Mouse (Mus musculus) limb, embryonic 14.5 days (tissue): ENCODE measurements around the gene Tll2. TPM values are rescaled to one million over a fixed set of nuclear protein-coding genes. Genes with fewer than 3 reads are reported as not detected.
A peak's percentile ranks its signal among the peaks of the same experiment; 100 is the strongest.

ENCODE experiments used
- ATAC-seq: fragments of 200-750 bp; cut with Nextera tagmentation; 2 replicates; pipeline ENCODE4 v1.8.0; 2017; ENCODE audit warnings: low read depth, moderate number of reproducible peaks, moderate TSS enrichment; ENCODE audit not compliant: low FRiP score
- DNase-seq: peaks from one replicate; pipeline ENCODE4 v3.0.0-alpha.2; 2015; ENCODE audit warnings: low spot score
- H3K27ac ChIP-seq: fragments of 300-500 bp; sonication (generic); replicated peaks from 2 replicates; pipeline ENCODE4 v1.5.1; 2014; ENCODE audit warnings: low read depth, mild to moderate bottlenecking, low read length, moderate library complexity, mixed read lengths
- H3K27me3 ChIP-seq: fragments of 300-500 bp; sonication (generic); 2 replicates; pipeline ENCODE4 v1.6.1; 2014; ENCODE audit warnings: low read length, mixed read lengths; ENCODE audit not compliant: control insufficient read depth, insufficient read depth
- H3K36me3 ChIP-seq: fragments of 300-500 bp; sonication (generic); 2 replicates; pipeline ENCODE4 v1.6.1; 2014; ENCODE audit warnings: mild to moderate bottlenecking, low read length, moderate library complexity, mixed read lengths; ENCODE audit not compliant: control insufficient read depth, insufficient read depth
- H3K4me1 ChIP-seq: fragments of 300-500 bp; sonication (generic); 2 replicates; pipeline ENCODE4 v1.6.1; 2014; ENCODE audit warnings: antibody characterized with exemption, low read length, mixed read lengths; ENCODE audit not compliant: control insufficient read depth, insufficient read depth
- H3K4me2 ChIP-seq: fragments of 300-500 bp; sonication (generic); replicated peaks from 2 replicates; pipeline ENCODE4 v1.6.1; 2014; ENCODE audit warnings: low read depth, mild to moderate bottlenecking, low read length, moderate library complexity; ENCODE audit not compliant: severe bottlenecking
- H3K4me3 ChIP-seq: fragments of 300-500 bp; sonication (generic); replicated peaks from 2 replicates; pipeline ENCODE4 v1.5.1; 2014; ENCODE audit warnings: low read length
- H3K9ac ChIP-seq: fragments of 300-500 bp; sonication (generic); 2 replicates; pipeline ENCODE4 v1.6.1; 2014; ENCODE audit warnings: mild to moderate bottlenecking, low read depth, low read length, moderate library complexity; ENCODE audit not compliant: severe bottlenecking
- H3K9me3 ChIP-seq: fragments of 300-500 bp; sonication (generic); 2 replicates; pipeline ENCODE4 v1.6.1; 2016; ENCODE audit warnings: low read length; ENCODE audit not compliant: control insufficient read depth
- POLR2A ChIP-seq: fragments of 200-500 bp; IDR thresholded peaks from 2 replicates; pipeline ENCODE4 v1.8.0; 2012; ENCODE audit warnings: inconsistent platforms, mild to moderate bottlenecking, moderate library complexity, borderline replicate concordance; ENCODE audit not compliant: insufficient read depth, insufficient read length; ENCODE audit errors: extremely low read depth
- WGBS: fragments of 180-500 bp; shearing (Covaris S2); extraction: QIAGEN DNeasy Blood & Tissue Kit; methylation state at CpG from one replicate; pipeline ENCODE4 v1.1.7; 2014; 5-methylcytosine and 5-hydroxymethylcytosine counted together
- polyA plus RNA-seq, 2 experiments: library from polyadenylated mRNA; depleted of rRNA in 1 of 2; stranded (reverse) in 1 of 2; unstranded in 1 of 2; fragments of >200 nt; fragmentation: Nextera tagmentation in 1 of 2; extraction: Ambion mirVana in 1 of 2; gene quantifications; 2 replicates each; pipeline versions ENCODE4 v1.2.1 to v1.2.3; 2012 to 2014

The Tll2 gene
- polyA plus RNA-seq, 2 experiments, result 1.0 to 1.7 TPM

DNA sequence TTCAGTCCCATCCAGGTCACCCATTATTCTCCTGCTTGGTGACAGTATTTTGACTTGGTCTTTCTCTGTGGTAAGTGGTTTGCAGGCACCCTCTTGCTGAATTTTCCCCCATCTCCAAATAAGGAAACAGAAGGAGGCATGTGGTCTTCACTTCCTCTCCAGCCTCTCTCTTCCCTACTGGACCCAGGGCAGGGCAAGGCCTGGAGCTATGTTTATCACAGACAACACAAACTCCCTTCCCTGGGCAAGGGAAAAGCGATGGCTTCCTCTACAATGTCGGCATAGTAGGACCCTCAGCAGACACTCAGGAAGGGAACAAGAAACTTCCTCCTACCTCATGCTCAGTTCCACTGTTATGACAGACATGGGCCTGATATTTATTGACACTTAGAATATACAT, 114.7 kb downstream of the Tll2 start:
- no peak for TF ChIP-seq POLR2A
- 69% methylated on average over 2 of the region's 2 CpGs for WGBS
- Histone ChIP-seq H3K4me2 (no peak overlapping the region), H3K36me3 (no peaks in the 10 kb centered on the region), H3K27me3 (0 out of 2 replicates have a peak, but pooled peaks cover 3% of the 10 kb centered on the region), H3K27ac (no peak overlapping the region), H3K4me1 (no peaks in the 10 kb centered on the region), H3K9me3 (no peaks in the 10 kb centered on the region), H3K9ac (no peak overlapping the region), H3K4me3 (no peak overlapping the region)
- no peak for DNase-seq
- no peak for ATAC-seq

DNA sequence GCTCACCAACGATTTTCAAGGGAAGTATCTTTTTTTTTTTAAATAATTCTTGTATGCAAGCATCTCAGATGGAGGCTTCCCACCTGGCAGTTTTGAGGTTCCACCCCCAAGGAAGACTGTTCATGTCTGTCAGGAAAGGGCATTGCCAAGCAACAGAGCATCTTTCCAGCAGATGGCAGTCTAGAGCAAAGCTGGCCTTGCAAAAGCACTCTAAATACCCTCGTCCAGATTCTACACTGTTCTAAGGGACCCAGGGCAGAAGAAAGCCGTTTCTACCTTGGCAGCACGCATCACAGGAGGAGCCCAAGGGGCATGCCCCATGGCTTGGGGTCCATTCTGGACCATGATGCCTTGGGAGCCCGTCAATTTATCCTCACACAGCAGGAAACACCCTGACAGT, 116.8 kb downstream of the Tll2 start:
- H3K4me3 ChIP-seq, result no peak overlapping the region
- H3K4me2 ChIP-seq, result no peak overlapping the region
- TF ChIP-seq POLR2A, result no peak
- DNase-seq (peak; percentile 76), ATAC-seq (peak; percentile 34; the same call in 1 of the 2 replicates)
- 10% methylated on average over 5 of the region's 5 CpGs for WGBS
- no peak overlapping the region for H3K9ac ChIP-seq
- no peaks in the 10 kb centered on the region for H3K4me1 ChIP-seq
- H3K9me3 ChIP-seq, result no peaks in the 10 kb centered on the region
- 0 out of 2 replicates have a peak, but pooled peaks cover 3% of the 10 kb centered on the region for H3K27me3 ChIP-seq
- H3K27ac ChIP-seq, result no peak overlapping the region
- H3K36me3 ChIP-seq, result no peaks in the 10 kb centered on the region

DNA sequence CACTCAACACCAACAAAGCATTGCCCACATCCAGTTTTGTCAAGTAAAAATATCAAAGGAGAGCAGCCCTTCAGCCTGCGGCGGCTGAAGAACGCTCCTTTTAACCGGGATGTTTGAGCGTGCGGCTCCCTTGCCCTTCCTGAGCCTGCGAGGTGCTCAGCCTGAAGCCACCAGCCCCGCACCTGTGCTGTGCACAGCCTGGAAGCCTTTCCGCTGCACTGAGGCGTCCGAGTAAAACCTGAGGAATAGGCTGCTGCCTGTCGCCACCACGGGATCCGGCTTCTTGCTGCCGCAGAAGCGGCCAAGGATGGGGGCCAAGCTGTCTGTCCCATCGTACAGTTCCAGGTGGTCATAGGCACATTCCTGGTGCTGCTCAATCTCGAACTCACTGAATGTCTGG, 118.1 kb downstream of the Tll2 start:
- no peak for TF ChIP-seq POLR2A
- Histone ChIP-seq H3K4me3 (no peak overlapping the region), H3K4me1 (no peaks in the 10 kb centered on the region), H3K36me3 (no peaks in the 10 kb centered on the region), H3K9ac (no peak overlapping the region), H3K27ac (no peak overlapping the region), H3K27me3 (0 out of 2 replicates have a peak, but pooled peaks cover 3% of the 10 kb centered on the region), H3K4me2 (no peak overlapping the region), H3K9me3 (no peaks in the 10 kb centered on the region)
- DNase-seq (no peak), ATAC-seq (no peak)
- WGBS, result 39% methylated on average over 18 of the region's 18 CpGs

GRCm38 (mm10) chr19:41087901-41088300, 118.7 kb downstream of the Tll2 start:
- no peaks in the 10 kb centered on the region for H3K36me3 ChIP-seq
- DNase-seq, result no peak
- H3K27ac ChIP-seq, result no peak overlapping the region
- H3K27me3 ChIP-seq, result 0 out of 2 replicates have a peak, but pooled peaks cover 3% of the 10 kb centered on the region
- H3K4me3 ChIP-seq, result no peak overlapping the region
- H3K4me2 ChIP-seq, result no peak overlapping the region
- no peaks in the 10 kb centered on the region for H3K9me3 ChIP-seq
- no peaks in the 10 kb centered on the region for H3K4me1 ChIP-seq
- no peak for TF ChIP-seq POLR2A
- ATAC-seq, result no peak
- no peak overlapping the region for H3K9ac ChIP-seq
- WGBS, result 34% methylated on average over 4 of the region's 4 CpGs

GRCm38 (mm10) chr19:41086700-41087099, 119.9 kb downstream of the Tll2 start:
- Histone ChIP-seq H3K4me2 (no peak overlapping the region), H3K4me3 (no peak overlapping the region), H3K27me3 (0 out of 2 replicates have a peak, but pooled peaks cover 3% of the 10 kb centered on the region), H3K36me3 (no peaks in the 10 kb centered on the region), H3K27ac (no peak overlapping the region), H3K9ac (no peak overlapping the region), H3K4me1 (no peaks in the 10 kb centered on the region; the same call in 1 of the 2 replicates), H3K9me3 (no peaks in the 10 kb centered on the region)
- no peak for TF ChIP-seq POLR2A
- peak; percentile 46; the same call in 1 of the 2 replicates for ATAC-seq
- WGBS, result 6% methylated on average over 2 of the region's 2 CpGs
- DNase-seq, result peak; percentile 70
